Mouse (Mus musculus) liver, postnatal 0 days (tissue): ENCODE measurements around the gene Dhrs13.

ENCODE experiments used
- CTCF ChIP-seq: sonication (generic); IDR thresholded peaks from 2 replicates; pipeline ENCODE4 v1.5.1; 2016; ENCODE audit warnings: antibody characterized with exemption, low read depth
- EP300 ChIP-seq: IDR thresholded peaks from 2 replicates; pipeline ENCODE4 v1.6.1; 2016; ENCODE audit warnings: antibody characterized with exemption, low read depth, mild to moderate bottlenecking

- no peak for TF ChIP-seq CTCF
- no peak for TF ChIP-seq EP300
Measured at GRCm38 (mm10) chr11:78071938-78072337, 39.9 kb downstream of the Dhrs13 start.
